Mouse (Mus musculus): Measurements from ENCODE around the gene Zfp629. TPM values are rescaled to one million over a fixed set of nuclear protein-coding genes. Genes with fewer than 3 reads are reported as not detected.
"Not testable (repeated sequence)": the region's sequence is repeated elsewhere in the genome, so short reads cannot be mapped to it uniquely, and the experiment has no call there.

Zfp629 gene
- total RNA-seq (2021): 10 to 100 TPM; 22.2 to 25.5 TPM

GRCm38 (mm10) chr7:127614891-127615843 lies at the start of gene Zfp629:
Gene Zfp629 (minus strand): TSS chr7:127615797.
- intact Hi-C loops (cut with DNase I): loop anchor here (1.0 kb wide), 1 partner anchor 22 kb away; no protein-coding TSS in a partner anchor

GRCm38 (mm10) chr7:127662926-127663325 lies 47.3 kb upstream of the Zfp629 start:
- no peak for DNase-seq (ENCODE audit: low spot score)
- intact Hi-C loops (cut with DNase I): no loop called here

More at GRCm38 (mm10) chr7:127614891-127615843, at the start of gene Zfp629:
- DNase-seq (ENCODE audit: low spot score): peak; percentile 51

GRCm38 (mm10) chr7:127661833-127662232 lies 46.2 kb upstream of the Zfp629 start:
- intact Hi-C loops (cut with DNase I): no loop called here
- no peak for DNase-seq (ENCODE audit: low spot score)

GRCm38 (mm10) chr7:127660882-127661281 lies 45.3 kb upstream of the Zfp629 start:
- no peak for DNase-seq (ENCODE audit: low spot score)
- intact Hi-C loops (cut with DNase I): no loop called here

- intact Hi-C loops (cut with DNase I): loop anchor here (10.0 kb wide), 1 partner anchor 342 kb away; no protein-coding TSS in a partner anchor
Observed at GRCm38 (mm10) chr7:127656946-127657345, 41.3 kb upstream of the Zfp629 start.

GRCm38 (mm10) chr7:127654318-127654717 lies 38.7 kb upstream of the Zfp629 start:
- intact Hi-C loops (cut with DNase I): loop anchor here (10.0 kb wide), 1 partner anchor 340 kb away; no protein-coding TSS in a partner anchor

More at GRCm38 (mm10) chr7:127656946-127657345, 41.3 kb upstream of the Zfp629 start:
- no peak for DNase-seq (ENCODE audit: low spot score)

GRCm38 (mm10) chr7:127652050-127652449 lies 36.5 kb upstream of the Zfp629 start:
- intact Hi-C loops (cut with DNase I): loop anchor here (10.0 kb wide), 1 partner anchor 337 kb away; no protein-coding TSS in a partner anchor

More at GRCm38 (mm10) chr7:127654318-127654717, 38.7 kb upstream of the Zfp629 start:
- DNase-seq (ENCODE audit: low spot score): no peak

GRCm38 (mm10) chr7:127651624-127652023 lies 36.0 kb upstream of the Zfp629 start:
- intact Hi-C loops (cut with DNase I): loop anchor here (10.0 kb wide), 1 partner anchor 337 kb away; no protein-coding TSS in a partner anchor
- no peak for DNase-seq (ENCODE audit: low spot score)

More at GRCm38 (mm10) chr7:127652050-127652449, 36.5 kb upstream of the Zfp629 start:
- DNase-seq (ENCODE audit: low spot score): no peak

- intact Hi-C loops (cut with DNase I): no loop called here
- no peak for DNase-seq (ENCODE audit: low spot score)
Observed at GRCm38 (mm10) chr7:127649206-127649605, 33.6 kb upstream of the Zfp629 start.

- intact Hi-C loops (cut with DNase I): no loop called here
Observed at GRCm38 (mm10) chr7:127648516-127649201, 33.1 kb upstream of the Zfp629 start.

GRCm38 (mm10) chr7:127647576-127647975 lies 32.0 kb upstream of the Zfp629 start:
- intact Hi-C loops (cut with DNase I); DNase-seq (ENCODE audit: low spot score): not testable (repeated sequence)

More at GRCm38 (mm10) chr7:127648516-127649201, 33.1 kb upstream of the Zfp629 start:
- no peak for DNase-seq (ENCODE audit: low spot score)

- intact Hi-C loops (cut with DNase I): no loop called here
- no peak for DNase-seq (ENCODE audit: low spot score)
Observed at GRCm38 (mm10) chr7:127646363-127646762, 30.8 kb upstream of the Zfp629 start.

GRCm38 (mm10) chr7:127642254-127642653 lies 26.7 kb upstream of the Zfp629 start:
- intact Hi-C loops (cut with DNase I): no loop called here
- no peak for DNase-seq (ENCODE audit: low spot score)

- intact Hi-C loops (cut with DNase I): no loop called here
- no peak for DNase-seq (ENCODE audit: low spot score)
Observed at GRCm38 (mm10) chr7:127641260-127641659, 25.7 kb upstream of the Zfp629 start.

- intact Hi-C loops (cut with DNase I): loop anchor here (1.0 kb wide), 1 partner anchor 23 kb away; no protein-coding TSS in a partner anchor
- peak; percentile 52 for DNase-seq (ENCODE audit: low spot score)
Observed at GRCm38 (mm10) chr7:127636963-127637362, 21.4 kb upstream of the Zfp629 start.

- intact Hi-C loops (cut with DNase I): no loop called here
- DNase-seq (ENCODE audit: low spot score): no peak
Observed at GRCm38 (mm10) chr7:127631416-127631815, 15.8 kb upstream of the Zfp629 start.

GRCm38 (mm10) chr7:127628646-127629045 lies 13.0 kb upstream of the Zfp629 start:
- intact Hi-C loops (cut with DNase I): no loop called here

GRCm38 (mm10) chr7:127626471-127626870 lies 10.9 kb upstream of the Zfp629 start:
- DNase-seq (ENCODE audit: low spot score): no peak
- intact Hi-C loops (cut with DNase I): no loop called here

More at GRCm38 (mm10) chr7:127628646-127629045, 13.0 kb upstream of the Zfp629 start:
- DNase-seq (ENCODE audit: low spot score): no peak

GRCm38 (mm10) chr7:127626039-127626438 lies 10.4 kb upstream of the Zfp629 start:
- DNase-seq (ENCODE audit: low spot score): no peak
- intact Hi-C loops (cut with DNase I): no loop called here

- intact Hi-C loops (cut with DNase I); DNase-seq (ENCODE audit: low spot score): not testable (repeated sequence)
Observed at GRCm38 (mm10) chr7:127618402-127618801, 2.8 kb upstream of the Zfp629 start.

Data from heart, postnatal 25 days (tissue).